Mouse (Mus musculus): Measurements from ENCODE around the gene Ube2m.

The Ube2m gene

GRCm38 (mm10) chr7:13007341-13008092, 30.6 kb downstream of the Ube2m start:
- in situ Hi-C loops (cut with MboI; ENCODE audit: unreplicated experiment in 2 of 2), result loop anchor here (5.0 to 25.0 kb wide), 4 partner anchors 35 to 1395 kb away; partner anchors contain the start of genes Zfp606 (in 1 of the 2) and Zscan4-ps3 (in 1 of the 2)

GRCm38 (mm10) chr7:13006531-13006930, 31.5 kb downstream of the Ube2m start:
- in situ Hi-C loops (cut with MboI; ENCODE audit: unreplicated experiment in 2 of 2), result loop anchor here (5.0 to 25.0 kb wide), 4 partner anchors 36 to 1394 kb away; partner anchors contain the start of genes Zfp606 (in 1 of the 2) and Zscan4-ps3 (in 1 of the 2)

DNA sequence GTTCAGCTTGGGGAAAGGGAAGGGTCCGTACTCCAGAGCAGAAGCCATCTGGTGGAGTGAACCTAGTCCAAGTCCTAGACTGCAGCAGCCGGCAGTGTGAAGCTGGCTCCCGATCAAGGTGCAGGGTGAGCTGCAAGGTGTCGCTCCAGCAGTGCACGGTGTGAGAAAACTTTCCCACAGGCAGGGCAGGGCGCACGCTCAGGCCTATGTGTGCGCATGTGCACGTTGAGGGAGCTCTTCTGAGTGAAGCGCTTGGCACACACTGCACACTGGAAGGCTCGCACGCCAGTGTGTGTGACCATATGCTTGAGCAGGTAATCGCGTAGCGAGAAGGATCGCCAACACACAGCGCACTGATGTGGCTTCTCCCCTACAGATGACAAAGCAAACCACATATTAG, 32.1 kb downstream of the Ube2m start:
- in situ Hi-C loops (cut with MboI; ENCODE audit: unreplicated experiment in 2 of 2), result loop anchor here (5.0 to 25.0 kb wide), 4 partner anchors 36 to 1394 kb away; partner anchors contain the start of genes Zfp606 (in 1 of the 2) and Zscan4-ps3 (in 1 of the 2)

GRCm38 (mm10) chr7:13003380-13003779, 34.7 kb downstream of the Ube2m start:
- in situ Hi-C loops (cut with MboI; ENCODE audit: unreplicated experiment in 2 of 2), result loop anchor here in 1 of 2 experiments (25.0 kb wide), 2 partner anchors 516 to 1391 kb away; partner anchors contain the start of genes Zfp606 and Zscan4-ps3

- in situ Hi-C loops (cut with MboI; ENCODE audit: unreplicated experiment in 2 of 2), result loop anchor here in 1 of 2 experiments (25.0 kb wide), 2 partner anchors 514 to 1389 kb away; partner anchors contain the start of genes Zfp606 and Zscan4-ps3
These were observed 36.5 kb downstream of the Ube2m start for GRCm38 (mm10) chr7:13001584-13001983.

DNA sequence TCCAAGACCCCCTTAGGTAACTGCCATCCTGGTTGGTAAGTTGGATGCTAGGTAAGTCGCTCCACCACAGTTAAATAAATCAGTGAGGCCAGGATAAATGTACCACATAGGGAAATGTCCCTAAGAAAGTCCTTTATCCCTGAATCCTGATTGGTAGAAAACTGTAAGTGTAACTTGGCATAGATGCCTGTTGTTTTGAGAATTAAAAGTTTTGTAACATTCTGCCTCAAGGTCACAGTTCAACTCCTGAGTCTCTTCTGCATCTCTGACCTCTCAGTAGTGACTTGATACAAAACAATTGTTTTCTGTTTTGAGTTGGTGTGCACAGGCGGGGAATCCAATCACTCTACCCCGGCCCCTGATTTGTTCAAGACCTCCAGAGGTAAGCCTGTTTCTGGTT, 39.2 kb downstream of the Ube2m start, which contains the start of gene Trim28:
Gene Trim28, plus strand, starts transcription at position 264 of the 400 bp plus-strand sequence.
- in situ Hi-C loops (cut with MboI; ENCODE audit: unreplicated experiment in 2 of 2), result loop anchor here in 1 of 2 experiments (25.0 kb wide), 1 partner anchor 512 kb away; the partner anchor contains the start of gene Zfp606

GRCm38 (mm10) chr7:12998053-12998452, 40.0 kb downstream of the Ube2m start, which contains the start of gene Slc27a5:
TSS of gene Slc27a5 (minus strand) at chr7:12998192.
- in situ Hi-C loops (cut with MboI; ENCODE audit: unreplicated experiment in 2 of 2), result loop anchor here in 1 of 2 experiments (25.0 kb wide), 1 partner anchor 511 kb away; the partner anchor contains the start of gene Zfp606

DNA sequence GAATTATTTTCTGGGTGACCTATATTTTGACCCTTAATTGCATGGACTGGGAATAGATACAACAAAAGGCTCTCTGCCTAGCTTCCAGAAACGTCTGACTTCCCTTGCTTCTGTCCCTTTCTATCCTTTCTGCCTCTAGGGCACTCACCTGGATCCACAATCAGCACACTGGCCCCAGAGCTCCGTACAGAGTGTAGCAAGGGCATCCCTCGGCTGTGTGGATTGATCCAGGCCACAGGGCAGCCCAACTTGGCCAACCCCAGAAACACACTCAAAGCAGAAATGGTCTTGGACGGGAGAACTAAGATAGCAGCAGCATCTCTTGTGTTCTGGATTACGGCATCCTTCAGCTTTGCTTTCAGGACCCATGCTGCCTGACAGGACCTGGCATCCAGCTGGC, 40.8 kb downstream of the Ube2m start:
- in situ Hi-C loops (cut with MboI; ENCODE audit: unreplicated experiment in 2 of 2), result loop anchor here in 1 of 2 experiments (25.0 kb wide), 1 partner anchor 510 kb away; the partner anchor contains the start of gene Zfp606

DNA sequence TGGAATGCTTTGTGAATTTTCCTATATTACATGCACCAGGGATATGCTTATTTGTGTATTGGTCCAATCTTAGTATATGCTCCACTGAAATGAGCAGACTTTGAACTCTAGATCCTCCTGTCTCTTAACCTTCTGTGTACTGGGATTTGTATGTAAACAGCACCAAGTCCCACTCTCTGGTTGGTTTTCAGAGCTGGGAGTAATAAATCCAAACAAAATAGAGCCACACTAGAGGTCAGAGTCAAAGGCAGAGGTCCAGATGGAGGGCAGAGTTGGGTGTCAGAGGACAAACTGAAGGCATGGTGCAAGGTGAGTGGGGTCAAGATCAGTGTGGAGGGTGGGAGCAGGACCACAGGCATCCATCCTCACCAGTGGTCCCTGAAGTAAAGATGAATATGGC, 42.2 kb downstream of the Ube2m start:
- in situ Hi-C loops (cut with MboI; ENCODE audit: unreplicated experiment in 2 of 2), result loop anchor here in 1 of 2 experiments (25.0 kb wide), 1 partner anchor 509 kb away; the partner anchor contains the start of gene Zfp606

GRCm38 (mm10) chr7:12993148-12993547, 44.9 kb downstream of the Ube2m start:
- in situ Hi-C loops (cut with MboI; ENCODE audit: unreplicated experiment in 2 of 2), result loop anchor here (5.0 to 25.0 kb wide), 2 partner anchors 81 to 506 kb away; partner anchors contain the start of gene Zfp606 (in 1 of the 2)

- in situ Hi-C loops (cut with MboI; ENCODE audit: unreplicated experiment in 2 of 2), result loop anchor here (5.0 to 25.0 kb wide), 2 partner anchors 80 to 505 kb away; partner anchors contain the start of gene Zfp606 (in 1 of the 2)
These were observed 45.9 kb downstream of the Ube2m start for GRCm38 (mm10) chr7:12992222-12992621.

DNA sequence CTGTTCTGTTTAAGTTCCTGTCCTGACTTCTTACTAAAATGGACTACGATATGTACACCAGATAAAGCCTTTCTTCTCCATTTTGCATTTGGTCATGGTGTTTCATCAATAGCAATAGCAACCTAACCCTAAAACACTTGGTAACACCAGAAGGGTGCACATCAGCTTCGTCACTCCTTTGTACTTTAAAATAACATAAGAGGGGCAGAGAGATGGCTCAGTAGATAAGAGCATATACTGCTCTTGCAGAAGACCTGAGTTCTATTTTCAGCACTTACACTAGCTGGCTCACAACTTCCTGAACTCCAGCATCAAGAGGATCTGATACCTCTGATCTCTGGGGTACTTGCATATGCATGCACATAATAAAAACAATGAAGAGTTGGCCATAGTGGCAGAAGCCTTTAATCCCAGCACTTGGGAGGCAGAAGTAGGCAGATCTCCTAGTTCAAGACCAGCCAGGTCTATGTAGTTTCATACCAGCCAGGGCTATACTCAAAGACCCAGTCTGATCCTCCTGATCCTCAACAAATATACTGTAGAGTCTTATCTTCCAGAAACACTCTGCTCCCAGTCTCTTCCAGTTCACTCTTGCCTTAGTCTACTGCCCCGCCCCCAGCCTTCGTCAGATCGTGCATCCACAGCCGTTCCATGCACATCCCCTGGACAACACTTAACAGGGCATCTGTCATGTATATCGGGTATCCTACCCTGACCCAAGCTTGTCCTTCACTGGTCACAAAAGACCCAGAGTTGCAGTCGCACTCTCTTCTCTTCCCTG, 50.5 kb downstream of the Ube2m start:
- in situ Hi-C loops (cut with MboI; ENCODE audit: unreplicated experiment in 2 of 2), result loop anchor here (10.0 to 25.0 kb wide), 2 partner anchors 57 to 500 kb away; partner anchors contain the start of gene Zfp606 (in 1 of the 2)

- in situ Hi-C loops (cut with MboI; ENCODE audit: unreplicated experiment in 2 of 2), result loop anchor here (10.0 to 25.0 kb wide), 2 partner anchors 58 to 500 kb away; partner anchors contain the start of gene Zfp606 (in 1 of the 2)
These were observed 51.2 kb downstream of the Ube2m start for GRCm38 (mm10) chr7:12986906-12987305.

DNA sequence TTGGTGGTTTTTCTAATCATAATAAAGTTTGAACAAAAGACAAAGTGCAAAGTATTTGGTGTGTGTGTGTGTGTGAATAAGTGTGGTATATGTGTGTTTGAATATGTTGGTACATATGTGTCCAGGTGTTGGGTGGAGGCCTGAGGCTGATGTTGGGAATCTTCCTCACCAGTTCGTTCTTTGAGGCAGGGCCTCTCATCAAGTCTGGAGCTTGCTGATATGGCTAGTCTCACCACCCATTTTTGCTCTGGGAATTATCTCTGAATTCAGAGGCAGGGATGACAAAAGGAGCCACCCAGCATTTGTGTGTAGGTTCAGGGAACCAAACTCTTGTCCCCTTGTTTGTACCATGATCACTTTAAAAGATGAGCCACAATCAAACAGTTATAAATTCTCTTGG, 52.4 kb downstream of the Ube2m start:
- in situ Hi-C loops (cut with MboI; ENCODE audit: unreplicated experiment in 2 of 2), result loop anchor here (10.0 to 25.0 kb wide), 2 partner anchors 59 to 498 kb away; partner anchors contain the start of gene Zfp606 (in 1 of the 2)
